Mouse (Mus musculus) frontal cortex, postnatal 36 days (tissue): Measurements from ENCODE around the gene C5ar2.
"Not testable (repeated sequence)": the region's sequence is repeated elsewhere in the genome, so short reads cannot be mapped to it uniquely, and the experiment has no call there.

Experiments used
- DNase-seq, 2 experiments: peaks; one replicate each; pipeline ENCODE4 v3.0.0; 2022; ENCODE audit warnings: low spot score in 2 of 2

Gene C5ar2

GRCm38 (mm10) chr7:16244067-16244466 lies at the start of gene C5ar2:
C5ar2 (minus strand) TSS chr7:16244154.
- DNase-seq, result no peak

- no peak for DNase-seq
Observed at GRCm38 (mm10) chr7:16287791-16288190, 43.8 kb upstream of the C5ar2 start.

GRCm38 (mm10) chr7:16287016-16287415 lies 43.1 kb upstream of the C5ar2 start:
- DNase-seq, result no peak

- peak; percentile 98 for DNase-seq
Observed at GRCm38 (mm10) chr7:16286026-16286961, 42.3 kb upstream of the C5ar2 start, which contains the start of gene Ccdc9. Ccdc9 (minus strand) TSS chr7:16286795.

GRCm38 (mm10) chr7:16285450-16286025 lies 41.6 kb upstream of the C5ar2 start:
- peak; percentile 28 to 36 for DNase-seq

- no peak for DNase-seq
Observed at GRCm38 (mm10) chr7:16284904-16285303, 41.0 kb upstream of the C5ar2 start.

GRCm38 (mm10) chr7:16284001-16284400 lies 40.0 kb upstream of the C5ar2 start:
- DNase-seq, result no peak

- DNase-seq, result no peak
Observed at GRCm38 (mm10) chr7:16282334-16282733, 38.4 kb upstream of the C5ar2 start.

GRCm38 (mm10) chr7:16280721-16281120 lies 36.8 kb upstream of the C5ar2 start:
- no peak for DNase-seq

GRCm38 (mm10) chr7:16274922-16275890 lies 31.3 kb upstream of the C5ar2 start:
- no peak for DNase-seq

GRCm38 (mm10) chr7:16273766-16274140 lies 29.8 kb upstream of the C5ar2 start:
- DNase-seq, result peak; percentile 67 to 69

GRCm38 (mm10) chr7:16273081-16273765 lies 29.3 kb upstream of the C5ar2 start, which contains the start of gene Inafm1:
Inafm1 (minus strand) TSS chr7:16273617.
- peak; percentile 76 to 81 for DNase-seq

- DNase-seq, result peak; percentile 62 to 66
Observed at GRCm38 (mm10) chr7:16272681-16273080, 28.7 kb upstream of the C5ar2 start.

GRCm38 (mm10) chr7:16271139-16271538 lies 27.2 kb upstream of the C5ar2 start:
- DNase-seq, result no peak

- not testable (repeated sequence) for DNase-seq
Observed at GRCm38 (mm10) chr7:16266593-16266992, 22.6 kb upstream of the C5ar2 start.

- no peak for DNase-seq
Observed at GRCm38 (mm10) chr7:16265856-16266255, 21.9 kb upstream of the C5ar2 start.

- no peak for DNase-seq
Observed at GRCm38 (mm10) chr7:16263843-16264242, 19.9 kb upstream of the C5ar2 start.

- peak; percentile 64 to 84 for DNase-seq
Observed at GRCm38 (mm10) chr7:16263015-16263787, 19.2 kb upstream of the C5ar2 start.

GRCm38 (mm10) chr7:16261097-16261496 lies 17.1 kb upstream of the C5ar2 start:
- no peak for DNase-seq

GRCm38 (mm10) chr7:16259110-16259590 lies 15.2 kb upstream of the C5ar2 start, which contains the start of gene C5ar1:
C5ar1 (minus strand) TSS chr7:16259540.
- no peak for DNase-seq
